Mouse (Mus musculus) central nervous system, embryonic 14 days (tissue): ENCODE data around the gene Pigz. TPM values are rescaled to one million over a fixed set of nuclear protein-coding genes. Genes with fewer than 3 reads are reported as not detected.

Experiments
- polyA plus RNA-seq: library from polyadenylated mRNA; depleted of rRNA; stranded (reverse); fragments of >200 nt; gene quantifications from 2 replicates; pipeline ENCODE4 v1.2.3, GENCODE M21; 2012; rRNA removed

Gene Pigz
- 0.76 and 1.5 TPM in 2 replicates for polyA plus RNA-seq

DNA sequence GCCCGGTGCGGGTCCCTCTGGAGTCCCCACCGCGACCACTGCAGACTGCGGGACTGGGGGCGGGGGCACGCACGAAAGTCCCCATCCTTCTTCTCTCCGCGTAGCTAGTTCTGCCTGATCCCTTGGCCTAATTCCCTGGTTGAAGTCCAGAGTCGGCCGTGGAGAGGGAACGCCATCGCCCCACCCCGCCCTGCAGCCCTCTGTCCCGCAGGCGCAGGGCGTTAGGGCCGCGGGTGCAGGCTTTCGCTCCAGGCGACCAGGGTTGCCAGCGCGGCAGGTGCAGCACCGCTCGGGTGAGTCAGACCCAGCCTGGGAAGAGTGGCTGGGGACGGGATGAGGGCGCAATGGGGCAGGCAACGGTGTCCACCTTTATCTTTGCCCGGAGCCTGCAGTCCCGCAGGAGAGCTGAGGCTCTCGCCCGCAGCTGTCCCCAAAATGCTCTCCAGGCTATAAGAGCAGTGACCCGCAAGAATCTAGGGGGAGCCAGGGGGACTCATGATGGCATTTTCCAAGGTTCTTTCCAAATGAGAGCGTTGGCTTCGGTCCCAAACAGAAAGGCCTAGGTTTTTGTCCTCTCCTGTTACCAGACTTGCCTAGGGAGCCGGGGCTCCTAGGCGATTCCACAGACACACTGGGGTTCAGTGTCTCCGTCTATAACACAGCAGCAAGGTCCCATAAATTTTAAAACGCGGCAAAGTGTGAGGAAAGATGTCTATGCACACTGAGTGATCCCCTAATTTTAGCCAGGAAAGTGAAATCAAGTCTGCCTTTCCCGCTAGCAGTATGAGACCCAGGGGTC is at the start of gene Pigz:
TSS of gene Pigz (plus strand) at position 101 of the 799 bp plus-strand sequence.

DNA sequence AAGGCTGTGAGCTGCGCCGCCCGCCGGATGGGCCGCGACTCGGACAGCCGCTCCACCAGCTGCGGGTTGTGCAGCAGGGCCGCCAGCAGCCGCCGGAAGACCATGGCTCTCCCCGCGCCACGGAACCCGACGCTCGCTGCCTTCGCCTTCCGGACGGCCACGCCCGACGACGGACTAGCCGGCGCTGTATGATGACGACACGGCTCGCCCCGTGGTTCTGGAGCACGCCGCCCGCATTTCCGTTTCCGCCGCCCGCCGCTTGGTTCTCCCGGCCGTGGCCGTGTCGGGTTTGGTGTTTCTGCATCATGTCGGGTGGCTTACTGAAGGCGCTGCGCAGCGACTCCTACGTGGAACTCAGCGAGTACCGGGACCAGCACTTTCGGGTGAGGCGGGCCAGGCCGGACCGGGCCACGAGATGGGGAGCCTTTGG is 14.7 kb downstream of the Pigz start, which contains the start of the genes 0610012G03Rik and Ncbp2:
TSS of gene 0610012G03Rik (minus strand) at position 150 of the 430 bp plus-strand sequence.
TSS of gene Ncbp2 (plus strand) at position 169 of the 430 bp plus-strand sequence.

Other genes starting within 250 kb of the Pigz start
- gene Meltf, start 55.0 kb upstream of the Pigz start, polyA plus RNA-seq = 0.25 and 4.0 TPM in 2 replicates
- gene 0610012G03Rik, start 14.6 kb downstream of the Pigz start, polyA plus RNA-seq = 65.2 and 66.9 TPM in 2 replicates
- gene Ncbp2, start 14.7 kb downstream of the Pigz start, polyA plus RNA-seq = 215 and 271 TPM in 2 replicates
- gene Senp5, start 69.4 kb downstream of the Pigz start, polyA plus RNA-seq = 19.0 and 20.3 TPM in 2 replicates
- 31.5 and 33.8 TPM in 2 replicates for gene Pak2, start 145.5 kb downstream of the Pigz start, polyA plus RNA-seq
- gene Pigx, start 165.9 kb downstream of the Pigz start, polyA plus RNA-seq = 80.2 and 89.8 TPM in 2 replicates
- 24.7 and 27.2 TPM in 2 replicates for gene Cep19, start 165.9 kb downstream of the Pigz start, polyA plus RNA-seq
- gene Nrros, start 231.7 kb downstream of the Pigz start, polyA plus RNA-seq = 6.1 and 7.8 TPM in 2 replicates
- gene Bex6, start 246.0 kb downstream of the Pigz start, polyA plus RNA-seq = not detected in 2 replicates